Mouse (Mus musculus) MEL (cell line): ENCODE results near the gene Zc4h2. TPM values are rescaled to one million over a fixed set of nuclear protein-coding genes. Genes with fewer than 3 reads are reported as not detected.

Experiments
- polyA plus RNA-seq, 2 experiments: library from polyadenylated mRNA; stranded (reverse) in 1 of 2; unstranded in 1 of 2; fragments of >175 nt in 1 of 2; fragments of >200 nt in 1 of 2; gene quantifications; 2 replicates each; pipeline versions ENCODE4 v1.2.1 to v1.2.4; 2012; ENCODE audit warnings: low replicate concordance in 2 of 2, low read depth in 1 of 2; ENCODE audit not compliant: insufficient read length in 2 of 2, insufficient read depth in 1 of 2, missing spikeins in 1 of 2
- total RNA-seq: library from RNA; depleted of rRNA; stranded (reverse); fragments of 300-350 nt; gene quantifications from 2 replicates; pipeline ENCODE4 v1.2.3, GENCODE M21; 2012; rRNA removed

The Zc4h2 gene
- total and polyA plus RNA-seq, 3 experiments: 0.08 to 0.10 TPM; not detected in 1

Other genes with a start within 250 kb of the Zc4h2 start
- 1.3 and 1.5 TPM in 2 replicates for gene Amer1, start 213.6 kb downstream of the Zc4h2 start, total RNA-seq
- 10 to 100 TPM in 1 of 2 experiments, 1 to 10 TPM in 1; 4.7 to 17.0 TPM for gene Amer1, start 213.6 kb downstream of the Zc4h2 start, polyA plus RNA-seq
- gene Asb12, start 100.5 kb downstream of the Zc4h2 start, total RNA-seq: not detected in 2 replicates
- gene Asb12, start 100.5 kb downstream of the Zc4h2 start, polyA plus RNA-seq: not detected
- gene Pfn5, start 100.4 kb downstream of the Zc4h2 start, total RNA-seq: not detected in 2 replicates
- not detected for gene Pfn5, start 100.4 kb downstream of the Zc4h2 start, polyA plus RNA-seq
- gene Zc3h12b, start 53.2 kb upstream of the Zc4h2 start, total RNA-seq: under 0.01 TPM in 1 of 2 replicates, not detected in the other
- under 1 TPM in 1 of 2 experiments, not detected in 1; 0.17 TPM for gene Zc3h12b, start 53.2 kb upstream of the Zc4h2 start, polyA plus RNA-seq